Mouse (Mus musculus): ENCODE data around the gene Gsto1. TPM values are rescaled to one million over a fixed set of nuclear protein-coding genes. Genes with fewer than 3 reads are reported as not detected.

Gene Gsto1
- total RNA-seq, 2 experiments from 2014 or later, result 165 to 166 TPM

- DNase-seq (ENCODE audit: low spot score), result no peak
- intact Hi-C loops (cut with DNase I), result no loop called here
These were observed 58.6 kb downstream of the Gsto1 start for GRCm38 (mm10) chr19:47913344-47913743.

GRCm38 (mm10) chr19:47914191-47914590 lies 59.4 kb downstream of the Gsto1 start:
- intact Hi-C loops (cut with DNase I), result no loop called here
- DNase-seq (ENCODE audit: low spot score), result no peak

Other genes starting within 250 kb of the Gsto1 start
- not detected for gene Col17a1, start 162.9 kb upstream of the Gsto1 start, total RNA-seq (2021)
- 10 to 100 TPM; 63.2 to 70.0 TPM for gene Sfr1, start 123.3 kb upstream of the Gsto1 start, total RNA-seq (2021)
- 1 to 10 TPM; 1.9 to 2.0 TPM for gene Gsto2, start 10.6 kb downstream of the Gsto1 start, total RNA-seq (2021)
- gene Cfap43, start 64.3 kb downstream of the Gsto1 start, total RNA-seq (2021), result under 1 TPM in 1 of 2 experiments, not detected in 1; 0.25 TPM
- gene Itprip, start 64.3 kb downstream of the Gsto1 start, total RNA-seq (2021), result 1 to 10 TPM; 9.0 to 9.9 TPM
- 1 to 10 TPM; 2.6 to 3.3 TPM for gene Cfap58, start 82.7 kb downstream of the Gsto1 start, total RNA-seq (2021)